Mouse (Mus musculus): ENCODE data around the gene Pmpcb.
"Not testable (repeated sequence)": the region's sequence is repeated elsewhere in the genome, so short reads cannot be mapped to it uniquely, and the experiment has no call there.

Pmpcb gene

GRCm38 (mm10) chr5:21736956-21737585 is at the start of gene Pmpcb:
TSS of gene Pmpcb (plus strand) at chr5:21737141.
- peak; percentile 94 for DNase-seq (ENCODE audit: low read depth)

- no peak for DNase-seq (ENCODE audit: low read depth)
Observed at GRCm38 (mm10) chr5:21692230-21692629, 44.7 kb upstream of the Pmpcb start.

GRCm38 (mm10) chr5:21693372-21693870 is 43.5 kb upstream of the Pmpcb start:
- DNase-seq (ENCODE audit: low read depth) = no peak

- DNase-seq (ENCODE audit: low read depth) = no peak
Observed at GRCm38 (mm10) chr5:21694854-21695490, 42.0 kb upstream of the Pmpcb start.

- not testable (repeated sequence) for DNase-seq (ENCODE audit: low read depth)
Observed at GRCm38 (mm10) chr5:21699555-21699954, 37.4 kb upstream of the Pmpcb start.

GRCm38 (mm10) chr5:21700272-21700821 is 36.6 kb upstream of the Pmpcb start:
- DNase-seq (ENCODE audit: low read depth) = no peak

GRCm38 (mm10) chr5:21700934-21701333 is 36.0 kb upstream of the Pmpcb start:
- no peak for DNase-seq (ENCODE audit: low read depth)

- DNase-seq (ENCODE audit: low read depth) = peak; percentile 99
Observed at GRCm38 (mm10) chr5:21701351-21702008, 35.5 kb upstream of the Pmpcb start, which contains the start of gene Napepld. TSS of gene Napepld (minus strand) at chr5:21701396.

- DNase-seq (ENCODE audit: low read depth) = no peak
Observed at GRCm38 (mm10) chr5:21702009-21702364, 35.0 kb upstream of the Pmpcb start.

- DNase-seq (ENCODE audit: low read depth) = no peak
Observed at GRCm38 (mm10) chr5:21702873-21703475, 34.0 kb upstream of the Pmpcb start.

- no peak for DNase-seq (ENCODE audit: low read depth)
Observed at GRCm38 (mm10) chr5:21703708-21704107, 33.2 kb upstream of the Pmpcb start.

- no peak for DNase-seq (ENCODE audit: low read depth)
Observed at GRCm38 (mm10) chr5:21706546-21706945, 30.4 kb upstream of the Pmpcb start.

GRCm38 (mm10) chr5:21708011-21708410 is 28.9 kb upstream of the Pmpcb start:
- not testable (repeated sequence) for DNase-seq (ENCODE audit: low read depth)

- no peak for DNase-seq (ENCODE audit: low read depth)
Observed at GRCm38 (mm10) chr5:21712127-21712715, 24.7 kb upstream of the Pmpcb start.

GRCm38 (mm10) chr5:21714447-21714846 is 22.5 kb upstream of the Pmpcb start:
- no peak for DNase-seq (ENCODE audit: low read depth)

GRCm38 (mm10) chr5:21717165-21717715 is 19.7 kb upstream of the Pmpcb start:
- no peak for DNase-seq (ENCODE audit: low read depth)

GRCm38 (mm10) chr5:21718546-21718945 is 18.4 kb upstream of the Pmpcb start:
- DNase-seq (ENCODE audit: low read depth) = no peak

- DNase-seq (ENCODE audit: low read depth) = no peak
Observed at GRCm38 (mm10) chr5:21719209-21719608, 17.7 kb upstream of the Pmpcb start.

GRCm38 (mm10) chr5:21724427-21724826 is 12.5 kb upstream of the Pmpcb start:
- no peak for DNase-seq (ENCODE audit: low read depth)

GRCm38 (mm10) chr5:21724872-21725271 is 12.1 kb upstream of the Pmpcb start:
- DNase-seq (ENCODE audit: low read depth) = no peak

- DNase-seq (ENCODE audit: low read depth) = no peak
Observed at GRCm38 (mm10) chr5:21729107-21729506, 7.8 kb upstream of the Pmpcb start.
